Mouse (Mus musculus): ENCODE data around the gene Slco1a5.
"Not testable (repeated sequence)": the region's sequence is repeated elsewhere in the genome, so short reads cannot be mapped to it uniquely, and the experiment has no call there.

The Slco1a5 gene

DNA sequence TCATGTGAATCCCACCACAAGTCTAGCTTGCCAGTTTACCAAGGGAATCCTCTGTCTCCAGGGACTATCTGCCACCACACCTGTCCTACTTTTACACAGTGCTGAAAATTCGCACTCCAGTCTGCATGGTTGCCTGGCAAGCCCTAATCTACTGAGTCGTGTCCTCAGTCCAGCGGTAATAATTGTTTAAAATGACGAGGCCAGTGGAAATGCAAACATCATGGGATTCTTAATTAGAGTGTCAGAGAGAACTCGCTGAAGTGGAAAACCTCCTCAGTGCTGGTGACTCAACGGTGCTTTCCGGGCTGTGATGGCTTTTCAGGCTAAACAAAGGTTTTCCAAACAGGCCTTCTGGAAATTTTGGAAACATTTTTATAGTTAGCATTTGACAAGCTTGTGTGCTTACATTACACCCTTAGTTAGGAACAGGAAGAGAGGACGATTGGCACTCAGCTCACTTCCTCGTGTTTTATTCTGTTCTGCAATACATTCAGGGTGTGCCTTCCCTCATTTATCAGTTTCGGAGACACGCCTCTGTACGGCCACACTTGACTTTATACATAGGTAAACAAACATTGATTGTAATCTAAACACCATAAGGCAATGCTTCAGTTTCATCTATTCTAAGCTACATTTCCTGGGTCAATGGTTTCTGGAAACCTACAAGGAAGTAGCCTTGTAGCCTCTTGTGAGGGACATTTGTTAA is 33.2 kb downstream of the Slco1a5 start:
- no peak for DNase-seq (ENCODE audit: low read depth, low spot score)

DNA sequence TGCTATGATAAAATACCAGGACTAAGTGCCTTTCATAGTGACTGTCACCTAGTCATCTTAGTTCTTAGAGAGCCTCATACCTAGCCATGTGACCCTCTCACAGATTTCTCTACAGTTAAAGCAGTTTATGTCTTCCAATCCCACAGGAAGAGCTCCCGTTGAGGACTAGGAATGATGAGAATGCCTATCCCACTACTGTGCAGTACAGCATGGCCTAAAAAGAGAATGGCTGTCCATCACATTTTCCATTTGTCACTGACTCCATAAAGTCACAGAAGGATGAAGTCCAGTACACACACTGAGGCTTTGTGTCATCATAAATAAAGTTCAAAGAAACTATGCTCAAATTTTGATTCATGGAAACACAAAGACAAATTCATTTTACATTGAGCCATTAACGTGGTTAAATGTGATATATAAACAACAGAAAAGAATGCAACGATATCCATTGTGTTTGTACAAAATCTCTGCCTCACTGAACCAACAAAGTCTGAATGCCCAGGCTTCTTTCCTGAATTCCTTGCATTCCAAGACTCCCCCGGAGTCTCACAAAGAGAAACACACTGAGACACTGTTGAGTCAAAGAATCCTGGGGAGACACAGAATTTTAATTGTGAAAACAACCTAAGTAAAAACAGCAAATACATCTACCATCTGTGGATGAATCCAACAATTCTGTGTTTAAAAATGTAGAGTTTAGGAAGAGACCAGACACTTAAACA is 46.9 kb downstream of the Slco1a5 start:
- DNase-seq (ENCODE audit: low read depth, low spot score): no peak

DNA sequence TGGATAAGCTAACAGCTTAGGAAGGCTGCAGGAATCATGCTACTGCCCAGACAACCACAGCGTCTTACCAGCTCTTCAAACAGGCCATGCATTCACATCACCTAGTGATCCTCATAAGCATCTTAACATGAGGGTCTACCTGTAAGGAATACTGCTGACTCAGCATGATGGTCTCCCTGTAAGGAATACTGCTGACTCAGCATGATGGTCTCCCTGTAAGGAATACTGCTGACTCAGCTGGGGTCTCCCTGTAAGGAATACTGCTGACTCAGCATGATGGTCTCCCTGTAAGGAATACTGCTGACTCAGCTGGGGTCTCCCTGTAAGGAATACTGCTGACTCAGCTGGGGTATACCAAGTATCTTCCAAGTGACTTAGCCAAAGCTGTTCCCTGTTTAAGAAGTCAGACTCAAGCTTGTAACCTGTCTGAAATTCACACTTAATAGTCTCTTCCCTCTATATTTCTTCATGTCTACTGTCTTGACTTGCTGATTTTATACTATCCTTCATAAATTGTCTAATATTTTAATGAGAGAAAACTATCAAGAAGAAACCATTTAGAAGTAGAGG is 72.0 kb downstream of the Slco1a5 start:
- not testable (repeated sequence) for DNase-seq (ENCODE audit: low read depth, low spot score)

DNA sequence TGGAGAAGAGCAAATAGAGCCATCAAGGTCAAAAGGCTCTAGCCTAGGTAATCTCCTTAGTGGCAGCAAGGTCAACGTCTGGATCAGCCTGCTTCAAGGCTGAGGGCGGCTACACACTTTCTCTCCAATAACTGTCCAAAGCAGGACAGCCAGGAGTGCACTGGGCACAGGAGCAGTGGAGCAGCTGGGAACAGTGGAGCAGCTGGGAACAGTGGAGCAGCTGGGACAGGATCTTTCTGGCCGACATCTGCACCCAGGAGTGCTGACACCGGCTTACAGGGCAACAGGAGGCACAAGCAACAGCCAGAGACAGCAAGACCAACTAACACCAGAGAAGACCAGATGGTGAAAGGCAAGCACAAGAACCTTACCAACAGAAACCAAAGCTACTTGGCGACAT is 77.7 kb downstream of the Slco1a5 start:
- no peak for DNase-seq (ENCODE audit: low read depth, low spot score)

DNA sequence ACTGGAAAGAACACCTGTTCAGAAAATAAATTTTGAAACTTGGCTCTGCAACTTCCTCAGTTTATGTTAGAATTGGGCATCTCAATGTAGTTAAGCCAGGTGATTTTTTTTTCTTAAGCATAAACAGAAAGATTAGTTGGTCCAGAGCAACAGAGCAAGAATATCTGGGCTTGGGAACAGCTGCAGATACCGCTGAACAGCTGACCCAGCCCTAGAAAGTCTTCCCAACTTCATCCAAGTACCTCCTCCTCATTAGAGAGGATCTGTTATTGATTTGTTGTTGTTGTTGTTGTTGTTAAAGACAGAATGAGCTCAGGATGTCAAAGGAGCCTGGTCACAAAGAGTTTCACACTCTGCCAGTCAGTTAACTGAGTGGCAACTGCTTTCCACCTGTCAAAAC is 83.3 kb downstream of the Slco1a5 start:
- DNase-seq (ENCODE audit: low read depth, low spot score): no peak

DNA sequence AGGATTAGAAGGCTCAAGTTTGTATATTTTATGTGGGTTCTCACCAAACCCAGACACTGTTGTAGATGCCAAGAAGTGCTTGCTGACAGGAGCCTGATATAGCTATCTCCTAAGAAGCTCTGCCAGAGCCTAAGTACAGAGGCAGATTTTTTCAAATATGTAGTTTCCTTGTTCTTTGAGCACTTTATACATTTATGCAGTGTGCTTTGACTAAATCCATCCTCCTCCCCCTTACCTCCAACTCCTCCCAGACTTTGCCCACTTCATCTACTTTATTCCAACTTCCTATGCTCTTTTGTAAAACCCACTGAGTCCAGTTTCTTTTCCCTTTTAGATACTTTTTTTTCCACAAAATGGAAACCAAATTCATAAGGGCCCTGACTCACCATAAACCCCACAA is 102.6 kb downstream of the Slco1a5 start:
- no peak for DNase-seq (ENCODE audit: low read depth, low spot score)

DNA sequence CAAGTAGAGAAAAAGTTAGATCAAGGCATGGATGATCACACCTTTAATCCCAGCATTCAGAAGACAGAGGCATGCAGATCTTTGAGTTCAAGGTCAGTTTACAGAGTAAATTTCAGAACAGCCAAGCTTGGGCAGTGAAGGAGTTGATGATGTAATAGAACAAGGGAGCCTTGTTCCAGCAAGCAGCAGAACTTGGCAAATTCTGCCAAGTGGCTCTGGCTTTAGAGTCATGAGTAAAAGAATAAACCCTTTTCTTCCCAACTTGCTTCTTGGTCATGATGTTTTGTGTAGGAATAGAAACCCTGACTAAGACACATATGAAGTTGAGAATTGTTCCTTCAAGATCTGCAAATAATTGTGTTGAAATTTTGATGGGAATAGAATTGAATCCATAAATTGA is 111.0 kb downstream of the Slco1a5 start:
- DNase-seq (ENCODE audit: low read depth, low spot score): no peak

DNA sequence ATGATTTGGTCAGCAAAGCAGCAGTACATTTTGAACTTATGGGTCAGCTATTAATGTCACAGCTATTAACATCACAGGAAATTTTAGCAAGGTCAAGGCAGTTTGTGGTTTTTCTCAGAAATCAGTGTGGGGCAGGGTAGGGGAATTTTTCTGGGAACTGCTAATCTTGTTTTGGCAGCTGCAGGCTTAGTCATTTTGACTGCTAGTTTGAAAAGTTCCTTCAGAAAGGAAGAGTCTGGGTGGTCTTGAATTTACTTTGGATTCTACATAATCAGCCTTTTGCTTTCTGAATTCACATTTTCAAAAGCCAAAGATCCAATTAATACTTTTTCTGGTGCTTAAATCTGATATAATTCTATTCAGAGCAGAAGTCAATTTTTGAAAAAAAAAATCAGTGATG is 113.0 kb downstream of the Slco1a5 start:
- DNase-seq (ENCODE audit: low read depth, low spot score): no peak

DNA sequence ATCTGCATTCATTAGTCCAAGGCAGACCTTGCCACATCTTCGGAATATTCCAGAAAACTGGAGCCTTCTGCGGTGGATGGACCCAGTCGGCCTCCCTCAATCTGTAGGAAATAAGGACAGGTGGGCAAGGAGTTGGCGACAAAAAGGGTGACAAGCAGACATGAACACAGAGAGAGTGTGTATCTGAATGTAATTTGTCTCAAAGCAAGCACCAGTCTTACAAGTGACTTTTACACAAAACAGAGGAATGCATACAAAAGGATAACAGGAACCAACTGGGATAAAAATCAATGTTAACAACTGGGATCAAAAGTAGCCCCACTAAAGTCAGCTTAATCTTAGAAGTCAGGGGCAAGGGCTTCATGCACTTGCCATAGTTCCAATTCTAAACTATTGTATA is 114.4 kb downstream of the Slco1a5 start, which contains the start of gene Slco1a6:
TSS of gene Slco1a6 (minus strand) at position 101 of the 400 bp plus-strand sequence.
- no peak for DNase-seq (ENCODE audit: low read depth, low spot score)

DNA sequence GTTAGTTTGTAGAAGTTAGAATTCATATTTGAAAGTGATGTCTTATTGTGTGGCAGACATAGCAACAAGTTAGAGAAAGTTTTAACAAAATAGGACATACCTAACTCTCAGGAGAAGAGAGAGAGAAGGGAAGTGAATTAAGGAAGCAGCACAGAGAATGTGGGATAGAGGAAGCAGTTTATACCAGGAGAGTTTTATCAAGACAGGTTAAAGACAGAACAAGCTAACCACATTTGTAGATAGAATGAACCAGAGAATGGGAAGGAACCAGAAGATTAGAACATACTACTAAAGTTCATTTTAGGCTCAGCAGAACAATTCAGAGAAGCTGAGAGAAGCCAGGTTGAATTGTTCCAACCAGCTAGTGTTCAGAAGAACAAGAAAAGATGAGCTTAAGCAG is 122.3 kb downstream of the Slco1a5 start:
- DNase-seq (ENCODE audit: low read depth, low spot score): no peak

DNA sequence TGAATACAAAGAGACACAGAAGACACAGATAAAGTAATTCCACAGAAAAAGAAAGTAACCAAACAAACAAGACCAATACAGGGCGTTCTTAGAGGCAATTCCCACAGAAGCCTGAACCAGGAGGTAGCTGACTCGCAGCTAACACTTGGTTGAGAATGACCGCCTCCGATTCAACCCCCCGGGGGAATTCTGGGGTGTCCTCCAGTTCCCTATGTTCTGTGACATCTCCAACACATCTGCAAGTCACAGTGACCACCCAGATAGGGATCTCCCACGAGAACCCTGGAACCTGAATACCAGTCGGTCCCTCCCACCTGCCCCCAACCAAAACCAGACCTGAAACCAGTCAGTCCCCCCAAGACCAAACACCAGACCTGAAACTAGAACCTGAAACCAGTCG is 128.5 kb downstream of the Slco1a5 start:
- DNase-seq (ENCODE audit: low read depth, low spot score): no peak

DNA sequence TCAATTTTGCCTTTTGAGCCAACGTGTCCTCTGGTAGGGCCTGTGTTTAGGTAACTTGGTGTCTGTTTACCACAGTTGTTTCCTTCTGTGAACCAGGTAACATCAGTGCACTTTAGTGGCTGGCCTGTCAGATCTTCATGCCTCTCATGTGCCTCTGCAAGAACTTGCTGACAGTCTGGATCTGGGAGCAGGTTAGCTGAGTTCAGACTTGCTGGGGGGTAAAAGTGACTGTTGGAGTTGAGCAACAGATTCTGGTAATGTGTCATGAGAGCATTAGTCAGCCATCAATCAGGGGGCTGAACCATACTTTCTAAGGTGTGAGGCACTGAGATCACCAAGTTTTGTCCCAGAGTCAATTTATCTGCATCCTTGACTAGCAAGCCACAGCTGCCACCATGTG is 130.8 kb downstream of the Slco1a5 start:
- DNase-seq (ENCODE audit: low read depth, low spot score): no peak

DNA sequence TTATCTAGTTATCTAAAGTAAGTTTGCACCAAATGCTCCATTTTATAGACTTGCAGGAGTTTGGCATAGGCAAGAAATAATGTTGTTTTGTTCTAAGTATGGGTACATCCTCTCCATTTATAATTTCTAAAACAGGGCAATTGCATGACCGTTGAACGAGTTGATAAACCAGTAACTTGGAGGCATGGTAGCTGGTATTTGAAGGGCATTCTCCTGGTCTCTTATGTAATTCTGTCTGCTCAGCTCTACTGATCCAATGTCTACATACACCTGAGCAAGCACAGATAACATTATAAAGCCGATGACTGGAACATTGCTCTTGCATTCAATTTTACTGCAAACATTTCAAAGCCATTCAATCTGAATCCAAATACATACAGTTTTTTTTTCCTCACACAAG is 135.4 kb downstream of the Slco1a5 start:
- DNase-seq (ENCODE audit: low read depth, low spot score): no peak

DNA sequence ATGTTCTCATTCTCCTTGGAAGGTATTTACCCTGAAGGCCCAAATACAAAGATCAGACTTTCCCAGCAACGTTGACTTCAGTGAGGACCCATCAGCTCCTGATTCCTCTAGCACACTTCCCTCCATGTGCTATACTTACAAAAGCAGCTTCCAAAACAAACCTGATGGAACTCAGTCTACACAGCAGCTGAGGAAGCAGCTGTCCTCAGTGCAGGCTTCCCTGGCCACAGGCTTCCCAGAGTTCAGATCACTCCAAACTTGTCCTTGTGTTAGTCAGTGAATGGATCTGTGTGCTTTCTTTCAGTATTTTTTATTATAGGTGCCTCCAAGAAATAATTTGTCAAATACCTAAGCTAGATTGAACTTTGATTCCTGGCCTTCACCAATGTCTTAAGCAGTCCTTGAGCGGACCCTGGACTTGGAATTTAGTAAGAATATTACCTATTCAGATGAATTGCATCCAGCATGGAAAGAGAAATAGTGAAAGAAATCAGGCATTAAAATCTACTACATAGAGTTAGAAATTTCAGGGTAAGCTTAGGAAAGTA is 136.8 kb downstream of the Slco1a5 start:
- no peak for DNase-seq (ENCODE audit: low read depth, low spot score)
